Mouse (Mus musculus): ENCODE results near the gene Larp4b. TPM values are rescaled to one million over a fixed set of nuclear protein-coding genes. Genes with fewer than 3 reads are reported as not detected.

The Larp4b gene
- polyA plus RNA-seq, 1 experiment from 2014 or later, result 47.9 TPM

- H3K9ac ChIP-seq (ENCODE audit: low read depth, low read length), result no peak overlapping the region
- H3K27ac ChIP-seq (ENCODE audit: low read depth, low read length), result no peak overlapping the region
- H3K4me3 ChIP-seq (ENCODE audit: low read depth, low read length), result no peak overlapping the region
- no peaks in the 10 kb centered on the region for H3K36me3 ChIP-seq (ENCODE audit: control insufficient read depth, insufficient read depth, low read length)
- DNase-seq (ENCODE audit: low spot score) (no peak), ATAC-seq (replicated peaks; ENCODE audit: low FRiP score) (peak; percentile 95)
- peak overlapping the region; percentile 39 for H3K4me2 ChIP-seq
- H3K27me3 ChIP-seq (replicated peaks; ENCODE audit: control insufficient read depth, insufficient read depth, low read length), result no peaks in the 10 kb centered on the region
- 63% methylated on average over 2 of the region's 2 CpGs for WGBS
- H3K9me3 ChIP-seq (ENCODE audit: control insufficient read depth, low read length), result no peaks in the 10 kb centered on the region
- H3K4me1 ChIP-seq (replicated peaks; ENCODE audit: control insufficient read depth, insufficient read depth, low read length), result peaks cover 20% of the 10 kb centered on the region
Measured at GRCm38 (mm10) chr13:9106992-9107858, 13.5 kb downstream of the Larp4b start.

DNA sequence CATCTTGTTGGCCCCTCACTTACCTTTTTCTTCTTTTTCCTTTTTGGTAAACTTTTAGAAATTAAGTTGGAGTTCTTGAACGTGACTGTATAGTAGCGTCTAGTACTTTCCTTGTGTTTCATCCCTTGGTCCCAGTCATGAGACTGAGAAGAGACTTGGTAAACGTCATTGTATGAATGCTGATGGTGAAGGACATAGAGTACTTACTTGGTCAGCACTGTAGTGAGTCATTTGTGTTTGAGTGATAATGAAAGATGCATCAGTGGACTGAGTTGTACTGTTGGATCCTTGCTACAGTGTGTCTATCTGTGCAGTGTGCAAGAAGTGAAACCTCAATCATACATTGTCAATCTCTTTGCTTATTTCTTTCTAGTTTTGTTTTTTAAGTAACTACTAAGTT, 20.1 kb downstream of the Larp4b start:
- Histone ChIP-seq H3K27me3 (replicated peaks; ENCODE audit: control insufficient read depth, insufficient read depth, low read length) (no peaks in the 10 kb centered on the region), H3K9me3 (ENCODE audit: control insufficient read depth, low read length) (no peaks in the 10 kb centered on the region), H3K36me3 (ENCODE audit: control insufficient read depth, insufficient read depth, low read length) (peaks cover 7% of the 10 kb centered on the region; the same call in 1 of the 2 replicates), H3K27ac (ENCODE audit: low read depth, low read length) (no peak overlapping the region), H3K9ac (ENCODE audit: low read depth, low read length) (no peak overlapping the region), H3K4me2 (no peak overlapping the region), H3K4me1 (replicated peaks; ENCODE audit: control insufficient read depth, insufficient read depth, low read length) (peaks cover 4% of the 10 kb centered on the region; the same call in 1 of the 2 replicates), H3K4me3 (ENCODE audit: low read depth, low read length) (no peak overlapping the region)
- WGBS, result 81% methylated on average over 3 of the region's 3 CpGs
- DNase-seq (ENCODE audit: low spot score), result no peak
- ATAC-seq (replicated peaks; ENCODE audit: low FRiP score), result no peak

- H3K27me3 ChIP-seq (replicated peaks; ENCODE audit: control insufficient read depth, insufficient read depth, low read length), result no peaks in the 10 kb centered on the region
- DNase-seq (ENCODE audit: low spot score) (no peak), ATAC-seq (replicated peaks; ENCODE audit: low FRiP score) (peak; percentile 93)
- no peak overlapping the region for H3K9ac ChIP-seq (ENCODE audit: low read depth, low read length)
- WGBS, result 67% methylated on average over 10 of the region's 10 CpGs
- no peaks in the 10 kb centered on the region for H3K9me3 ChIP-seq (ENCODE audit: control insufficient read depth, low read length)
- peaks cover 8% of the 10 kb centered on the region for H3K4me1 ChIP-seq (replicated peaks; ENCODE audit: control insufficient read depth, insufficient read depth, low read length)
- no peak overlapping the region for H3K4me3 ChIP-seq (ENCODE audit: low read depth, low read length)
- no peak overlapping the region for H3K4me2 ChIP-seq
- H3K27ac ChIP-seq (ENCODE audit: low read depth, low read length), result no peak overlapping the region
- peaks cover 20% of the 10 kb centered on the region; the same call in 1 of the 2 replicates for H3K36me3 ChIP-seq (ENCODE audit: control insufficient read depth, insufficient read depth, low read length)
Measured at GRCm38 (mm10) chr13:9120835-9121542, 27.3 kb downstream of the Larp4b start.

- no peak for ATAC-seq (replicated peaks; ENCODE audit: low FRiP score)
- no peaks in the 10 kb centered on the region for H3K9me3 ChIP-seq (ENCODE audit: control insufficient read depth, low read length)
- H3K27ac ChIP-seq (ENCODE audit: low read depth, low read length), result no peak overlapping the region
- peaks cover 20% of the 10 kb centered on the region; the same call in 1 of the 2 replicates for H3K36me3 ChIP-seq (ENCODE audit: control insufficient read depth, insufficient read depth, low read length)
- DNase-seq (ENCODE audit: low spot score), result no peak
- WGBS, result 89% methylated on average over 4 of the region's 4 CpGs
- H3K27me3 ChIP-seq (replicated peaks; ENCODE audit: control insufficient read depth, insufficient read depth, low read length), result no peaks in the 10 kb centered on the region
- H3K4me2 ChIP-seq, result no peak overlapping the region
- no peak overlapping the region for H3K9ac ChIP-seq (ENCODE audit: low read depth, low read length)
- H3K4me3 ChIP-seq (ENCODE audit: low read depth, low read length), result no peak overlapping the region
- H3K4me1 ChIP-seq (replicated peaks; ENCODE audit: control insufficient read depth, insufficient read depth, low read length), result peaks cover 8% of the 10 kb centered on the region
Measured at GRCm38 (mm10) chr13:9122045-9122444, 28.4 kb downstream of the Larp4b start.

- Histone ChIP-seq H3K4me1 (replicated peaks; ENCODE audit: control insufficient read depth, insufficient read depth, low read length) (peaks cover 5% of the 10 kb centered on the region), H3K4me2 (no peak overlapping the region), H3K9ac (ENCODE audit: low read depth, low read length) (no peak overlapping the region), H3K36me3 (ENCODE audit: control insufficient read depth, insufficient read depth, low read length) (peaks cover 18% of the 10 kb centered on the region; the same call in 1 of the 2 replicates), H3K9me3 (ENCODE audit: control insufficient read depth, low read length) (no peaks in the 10 kb centered on the region), H3K27ac (ENCODE audit: low read depth, low read length) (no peak overlapping the region), H3K4me3 (ENCODE audit: low read depth, low read length) (no peak overlapping the region), H3K27me3 (replicated peaks; ENCODE audit: control insufficient read depth, insufficient read depth, low read length) (no peaks in the 10 kb centered on the region)
- DNase-seq (ENCODE audit: low spot score) (no peak), ATAC-seq (replicated peaks; ENCODE audit: low FRiP score) (no peak)
- 73% methylated on average over 7 of the region's 7 CpGs for WGBS
Measured at GRCm38 (mm10) chr13:9125193-9125592, 31.5 kb downstream of the Larp4b start.

DNA sequence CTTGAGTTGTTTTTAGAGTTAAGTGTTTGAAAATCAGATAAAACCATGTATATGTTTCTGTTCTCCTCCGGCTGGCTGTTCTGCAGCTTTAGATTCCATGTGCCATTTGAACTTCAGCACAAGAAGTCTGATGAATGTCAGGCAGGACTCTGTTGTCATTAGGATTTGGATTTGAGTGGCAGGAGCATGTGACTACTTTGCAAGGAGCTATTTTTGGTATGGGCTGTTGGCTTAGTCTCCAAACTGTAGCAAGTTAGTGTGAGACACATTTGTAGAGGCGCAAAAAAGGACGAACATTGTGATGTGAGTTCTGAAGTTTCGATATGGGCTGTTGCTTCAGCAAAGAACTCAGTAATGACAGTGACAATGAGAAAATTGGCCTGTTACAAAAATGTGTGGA, 34.0 kb downstream of the Larp4b start:
- Histone ChIP-seq H3K4me1 (replicated peaks; ENCODE audit: control insufficient read depth, insufficient read depth, low read length) (no peaks in the 10 kb centered on the region), H3K4me3 (ENCODE audit: low read depth, low read length) (no peak overlapping the region), H3K4me2 (no peak overlapping the region), H3K9ac (ENCODE audit: low read depth, low read length) (no peak overlapping the region), H3K27me3 (replicated peaks; ENCODE audit: control insufficient read depth, insufficient read depth, low read length) (no peaks in the 10 kb centered on the region), H3K36me3 (ENCODE audit: control insufficient read depth, insufficient read depth, low read length) (peaks cover 21% of the 10 kb centered on the region; the same call in 1 of the 2 replicates), H3K27ac (ENCODE audit: low read depth, low read length) (no peak overlapping the region), H3K9me3 (ENCODE audit: control insufficient read depth, low read length) (no peaks in the 10 kb centered on the region)
- ATAC-seq (replicated peaks; ENCODE audit: low FRiP score) (no peak), DNase-seq (ENCODE audit: low spot score) (no peak)
- WGBS, result 86% methylated on average over 4 of the region's 4 CpGs

DNA sequence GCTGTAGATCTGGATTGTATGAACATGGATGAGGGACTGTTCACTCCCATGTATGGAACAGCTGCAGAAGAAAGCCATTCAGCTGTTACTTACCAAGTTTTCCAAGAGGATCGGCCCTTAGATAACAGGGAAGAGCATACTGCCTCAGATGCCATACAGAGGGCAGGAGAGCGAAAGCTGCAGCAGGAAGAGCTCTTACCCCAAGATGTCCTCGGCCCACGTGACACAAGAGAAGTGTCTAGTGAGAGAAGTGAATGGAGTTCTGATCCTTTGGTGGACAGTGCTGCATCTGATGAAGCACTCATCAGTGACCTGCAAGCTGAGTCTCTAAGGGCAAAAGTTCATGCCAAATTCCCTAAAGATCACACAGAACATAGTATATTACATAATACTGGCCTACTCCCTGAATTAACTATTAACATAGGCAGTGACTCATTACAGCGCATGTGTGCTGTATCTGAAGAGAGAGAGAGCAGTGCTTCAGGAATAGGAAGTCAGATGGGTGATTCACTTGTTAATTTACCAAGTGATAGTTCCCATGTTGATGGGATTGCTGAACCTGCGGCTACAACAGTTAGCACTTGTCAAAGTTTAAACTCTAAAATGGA, 35.1 kb downstream of the Larp4b start:
- no peaks in the 10 kb centered on the region for H3K9me3 ChIP-seq (ENCODE audit: control insufficient read depth, low read length)
- H3K27me3 ChIP-seq (replicated peaks; ENCODE audit: control insufficient read depth, insufficient read depth, low read length), result no peaks in the 10 kb centered on the region
- WGBS, result 87% methylated on average over 6 of the region's 6 CpGs
- no peak overlapping the region for H3K9ac ChIP-seq (ENCODE audit: low read depth, low read length)
- H3K4me2 ChIP-seq, result no peak overlapping the region
- H3K4me3 ChIP-seq (ENCODE audit: low read depth, low read length), result no peak overlapping the region
- ATAC-seq (replicated peaks; ENCODE audit: low FRiP score), result no peak
- H3K36me3 ChIP-seq (ENCODE audit: control insufficient read depth, insufficient read depth, low read length), result peaks cover 19% of the 10 kb centered on the region; the same call in 1 of the 2 replicates
- no peak overlapping the region for H3K27ac ChIP-seq (ENCODE audit: low read depth, low read length)
- no peak for DNase-seq (ENCODE audit: low spot score)
- H3K4me1 ChIP-seq (replicated peaks; ENCODE audit: control insufficient read depth, insufficient read depth, low read length), result no peaks in the 10 kb centered on the region

- peaks cover 23% of the 10 kb centered on the region for H3K36me3 ChIP-seq (ENCODE audit: control insufficient read depth, insufficient read depth, low read length)
- H3K4me1 ChIP-seq (replicated peaks; ENCODE audit: control insufficient read depth, insufficient read depth, low read length), result no peaks in the 10 kb centered on the region
- ATAC-seq (replicated peaks; ENCODE audit: low FRiP score) (no peak), DNase-seq (ENCODE audit: low spot score) (no peak)
- no peaks in the 10 kb centered on the region for H3K9me3 ChIP-seq (ENCODE audit: control insufficient read depth, low read length)
- H3K4me2 ChIP-seq, result no peak overlapping the region
- no peaks in the 10 kb centered on the region for H3K27me3 ChIP-seq (replicated peaks; ENCODE audit: control insufficient read depth, insufficient read depth, low read length)
- no peak overlapping the region for H3K4me3 ChIP-seq (ENCODE audit: low read depth, low read length)
- H3K27ac ChIP-seq (ENCODE audit: low read depth, low read length), result no peak overlapping the region
- no peak overlapping the region for H3K9ac ChIP-seq (ENCODE audit: low read depth, low read length)
- WGBS, result 84% methylated on average over 2 of the region's 2 CpGs
Measured at GRCm38 (mm10) chr13:9134421-9134820, 40.7 kb downstream of the Larp4b start.

Data from liver, embryonic 11.5 days (tissue).